Comparison of ENCODE assay signal across 7 mouse cellular contexts in the genomic region with DNA sequence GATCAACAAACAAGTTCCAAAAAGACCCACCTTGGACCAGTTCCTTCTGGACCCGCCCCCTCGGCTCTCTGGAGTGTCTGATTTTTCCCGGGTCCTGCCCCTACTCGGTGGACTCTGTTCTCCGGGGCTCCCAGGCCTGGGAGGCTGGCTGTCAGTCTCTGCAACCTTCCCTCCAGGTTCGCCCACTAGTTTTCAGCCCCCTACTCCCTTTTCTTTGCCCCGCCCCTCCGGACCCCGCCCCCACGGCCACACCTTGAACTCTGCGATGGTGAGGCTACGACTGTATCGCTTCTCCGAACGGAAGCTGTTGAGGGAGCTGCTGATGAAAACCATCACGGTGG. TPM values are rescaled to one million over a fixed set of nuclear protein-coding genes. Genes with fewer than 3 reads are reported as not detected.
DNase-seq lines count a peak whose midpoint lies in the region; ATAC-seq and TF ChIP-seq lines count a peak whose summit lies in the region.

No protein-coding gene starts in this region.

- peak overlapping the region; percentile 78 for H3K4me2 ChIP-seq in embryonic facial prominence, embryonic 14.5 days (ENCODE audit: low read depth, low read length)
- peak overlapping the region; percentile 74 for H3K4me2 ChIP-seq in kidney, postnatal 0 days (ENCODE audit: low read length)

- H3K4me1 ChIP-seq in lung, adult 2 months (ENCODE audit: control insufficient read depth, insufficient read depth, low read length) = peaks cover 10% of the 10 kb centered on the region
- H3K4me1 ChIP-seq in embryonic facial prominence, embryonic 14.5 days (ENCODE audit: control insufficient read depth, insufficient read depth, low read length) = peaks cover 6% of the 10 kb centered on the region
- H3K4me1 ChIP-seq in kidney, postnatal 0 days (replicated peaks; ENCODE audit: insufficient read depth, low read length) = peaks cover 10% of the 10 kb centered on the region
- peaks cover 15% of the 10 kb centered on the region for H3K4me1 ChIP-seq in olfactory bulb, adult 2 months (ENCODE audit: control insufficient read depth, insufficient read depth, low read length)

- H3K9me3 ChIP-seq in embryonic facial prominence, embryonic 14.5 days (ENCODE audit: control insufficient read depth, low read length) = no peaks in the 10 kb centered on the region
- no peaks in the 10 kb centered on the region for H3K9me3 ChIP-seq in kidney, postnatal 0 days (replicated peaks; ENCODE audit: low read length)

- no peaks in the 10 kb centered on the region for H3K27me3 ChIP-seq in embryonic facial prominence, embryonic 14.5 days (replicated peaks; ENCODE audit: control insufficient read depth, insufficient read depth, low read length)
- H3K27me3 ChIP-seq in kidney, postnatal 0 days (ENCODE audit: insufficient read depth, low read length) = no peaks in the 10 kb centered on the region

- peak overlapping the region; percentile 92 for H3K27ac ChIP-seq in embryonic facial prominence, embryonic 14.5 days (replicated peaks; ENCODE audit: low read depth, low read length)
- H3K27ac ChIP-seq in kidney, postnatal 0 days = no peak overlapping the region
- H3K27ac ChIP-seq in olfactory bulb, adult 2 months (ENCODE audit: insufficient read depth, low read depth, low read length) = no peak overlapping the region

- peak overlapping the region; percentile 83 for H3K9ac ChIP-seq in embryonic facial prominence, embryonic 14.5 days (ENCODE audit: low read depth, low read length)
- peak overlapping the region; percentile 51 for H3K9ac ChIP-seq in kidney, postnatal 0 days (ENCODE audit: low read depth, low read length)

- 0% methylated on average over 16 of the region's 16 CpGs for whole genome bisulfite sequencing in lung, adult 2 months
- WGBS in embryonic facial prominence, embryonic 14.5 days = under 1% methylated on average over 16 of the region's 16 CpGs
- 0% methylated on average over 16 of the region's 16 CpGs for WGBS in kidney, postnatal 0 days
- WGBS in olfactory bulb, adult 2 months = under 1% methylated on average over 16 of the region's 16 CpGs

- TF ChIP-seq CTCF in lung, adult 2 months (IDR thresholded peaks at IDR 0.05; ENCODE audit: insufficient read depth, low read length) = no peak
- TF ChIP-seq CTCF in kidney, postnatal 0 days (IDR thresholded peaks at IDR 0.05; ENCODE audit: low read depth) = no peak
- no peak for TF ChIP-seq CTCF in olfactory bulb, adult 2 months (IDR thresholded peaks at IDR 0.05; ENCODE audit: insufficient read depth, low read depth, low read length)

- DNase-seq in lung, adult 2 months = no peak
- no peak for DNase-seq in lung, postnatal 10 days
- no peak for DNase-seq in embryonic facial prominence, embryonic 14.5 days (ENCODE audit: low spot score)
- no peak for DNase-seq in kidney, postnatal 0 days (ENCODE audit: low spot score)
- no peak for DNase-seq in testis, postnatal 14 days (ENCODE audit: low spot score)
- DNase-seq in frontal cortex, adult 2 months (ENCODE audit: extremely low spot score in 1 of 2, low spot score in 1 of 2) = no peak

- H3K36me3 ChIP-seq in embryonic facial prominence, embryonic 14.5 days (ENCODE audit: control insufficient read depth, insufficient read depth, low read length) = peaks cover 49% of the 10 kb centered on the region
- H3K36me3 ChIP-seq in kidney, postnatal 0 days (ENCODE audit: insufficient read depth, low read length) = peaks cover 11% of the 10 kb centered on the region

- TF ChIP-seq POLR2A in lung, adult 2 months (IDR thresholded peaks at IDR 0.05; ENCODE audit: borderline replicate concordance, extremely low read depth, low read depth, low read length) = no peak
- TF ChIP-seq POLR2A in olfactory bulb, adult 2 months (IDR thresholded peaks at IDR 0.05; ENCODE audit: insufficient read depth, low read depth, low read length) = peak; percentile 8

- H3K4me3 ChIP-seq in lung, adult 2 months (replicated peaks; ENCODE audit: extremely low read depth, low read depth, low read length) = peak overlapping the region; percentile 98
- peak overlapping the region; percentile 72 for H3K4me3 ChIP-seq in embryonic facial prominence, embryonic 14.5 days (ENCODE audit: low read depth, low read length)
- peak overlapping the region; percentile 75 for H3K4me3 ChIP-seq in kidney, postnatal 0 days (replicated peaks; ENCODE audit: low read depth, low read length)
- H3K4me3 ChIP-seq in olfactory bulb, adult 2 months (ENCODE audit: insufficient read depth, low read depth, low read length) = peak overlapping the region; percentile 77

- no peak for ATAC-seq in embryonic facial prominence, embryonic 14.5 days (ENCODE audit: low read depth)
- peak; percentile 4; the same call in 1 of the 2 replicates for ATAC-seq in kidney, postnatal 0 days (replicated peaks; ENCODE audit: low FRiP score, low read depth)

RNA-seq across cellular contexts. Expression of a gene that starts 0.5 kb away (rescaled TPM):
- polyA plus RNA-seq in lung, adult 2 months (2012; rRNA removed) = 95.6 and 110 TPM in 2 replicates
- polyA plus RNA-seq in embryonic facial prominence, embryonic 14.5 days (2014; fragmentation: Nextera tagmentation; extraction: Ambion mirVana) = 172 and 180 TPM in 2 replicates
- 148 and 157 TPM in 2 replicates for polyA plus RNA-seq in kidney, postnatal 0 days (2015; fragmentation: Nextera tagmentation; extraction: Ambion mirVana)
- not detected in 2 replicates for polyA plus RNA-seq in olfactory bulb, adult 2 months (2012; ENCODE audit: insufficient read depth, insufficient read length, low replicate concordance, missing spikeins)
- 157 and 161 TPM in 2 replicates for polyA plus RNA-seq in frontal cortex, adult 2 months (2012; rRNA removed)

RNA-seq across cellular contexts. Expression of a gene that starts 0.8 kb away (rescaled TPM):
- 38.4 and 41.6 TPM in 2 replicates for polyA plus RNA-seq in lung, adult 2 months (2012; rRNA removed)
- polyA plus RNA-seq in embryonic facial prominence, embryonic 14.5 days (2014; fragmentation: Nextera tagmentation; extraction: Ambion mirVana) = 166 and 169 TPM in 2 replicates
- polyA plus RNA-seq in kidney, postnatal 0 days (2015; fragmentation: Nextera tagmentation; extraction: Ambion mirVana) = 176 and 179 TPM in 2 replicates
- polyA plus RNA-seq in olfactory bulb, adult 2 months (2012; ENCODE audit: insufficient read depth, insufficient read length, low replicate concordance, missing spikeins) = not detected in 2 replicates
- 114 and 129 TPM in 2 replicates for polyA plus RNA-seq in frontal cortex, adult 2 months (2012; rRNA removed)

RNA-seq across cellular contexts. Expression of a gene that starts 4.2 kb away (rescaled TPM):
- not detected in 2 replicates for polyA plus RNA-seq in lung, adult 2 months (2012; rRNA removed)
- 1.1 and 1.4 TPM in 2 replicates for polyA plus RNA-seq in embryonic facial prominence, embryonic 14.5 days (2014; fragmentation: Nextera tagmentation; extraction: Ambion mirVana)
- polyA plus RNA-seq in kidney, postnatal 0 days (2015; fragmentation: Nextera tagmentation; extraction: Ambion mirVana) = not detected in 2 replicates
- polyA plus RNA-seq in olfactory bulb, adult 2 months (2012; ENCODE audit: insufficient read depth, insufficient read length, low replicate concordance, missing spikeins) = not detected in 2 replicates
- polyA plus RNA-seq in frontal cortex, adult 2 months (2012; rRNA removed) = not detected in 2 replicates

RNA-seq across cellular contexts. Expression of a gene that starts 32.7 kb away (rescaled TPM):
- polyA plus RNA-seq in lung, adult 2 months (2012; rRNA removed) = 784 and 1,083 TPM in 2 replicates
- 96.4 and 107 TPM in 2 replicates for polyA plus RNA-seq in embryonic facial prominence, embryonic 14.5 days (2014; fragmentation: Nextera tagmentation; extraction: Ambion mirVana)
- polyA plus RNA-seq in kidney, postnatal 0 days (2015; fragmentation: Nextera tagmentation; extraction: Ambion mirVana) = 121 and 122 TPM in 2 replicates
- polyA plus RNA-seq in olfactory bulb, adult 2 months (2012; ENCODE audit: insufficient read depth, insufficient read length, low replicate concordance, missing spikeins) = 469 TPM in 1 of 2 replicates, not detected in the other
- 236 and 319 TPM in 2 replicates for polyA plus RNA-seq in frontal cortex, adult 2 months (2012; rRNA removed)

RNA-seq across cellular contexts. Expression of a gene that starts 47.4 kb away (rescaled TPM):
- polyA plus RNA-seq in lung, adult 2 months (2012; rRNA removed) = 14.1 and 42.3 TPM in 2 replicates
- 7.4 and 17.0 TPM in 2 replicates for polyA plus RNA-seq in embryonic facial prominence, embryonic 14.5 days (2014; fragmentation: Nextera tagmentation; extraction: Ambion mirVana)
- polyA plus RNA-seq in kidney, postnatal 0 days (2015; fragmentation: Nextera tagmentation; extraction: Ambion mirVana) = 32.9 and 43.0 TPM in 2 replicates
- polyA plus RNA-seq in olfactory bulb, adult 2 months (2012; ENCODE audit: insufficient read depth, insufficient read length, low replicate concordance, missing spikeins) = not detected in 2 replicates
- polyA plus RNA-seq in frontal cortex, adult 2 months (2012; rRNA removed) = 5.6 and 7.7 TPM in 2 replicates

Comparison
In these comparisons a context has a peak if more than half of its experiments do, and no peak if none do; other contexts are left out.
1. RNA of a gene that starts 0.5 kb away (polyA plus RNA-seq): 172 to 180 TPM in embryonic facial prominence, embryonic 14.5 days, 157 to 161 TPM in frontal cortex, adult 2 months, 148 to 157 TPM in kidney, postnatal 0 days and 95.6 to 110 TPM in lung, adult 2 months; not detected in olfactory bulb, adult 2 months; every median in the first group is over 10 times any median in the second.
2. Peak in every context shown above with its lines, with median percentiles within 50 percentile points of each other: H3K4me3 ChIP-seq.